Mouse (Mus musculus) lung, embryonic 16.5 days (tissue): ENCODE results near the gene Spag5. TPM values are rescaled to one million over a fixed set of nuclear protein-coding genes. Genes with fewer than 3 reads are reported as not detected.
A peak's percentile ranks its signal among the peaks of the same experiment; 100 is the strongest.

Source experiments
- ATAC-seq: fragments of 200-750 bp; cut with Nextera tagmentation; 2 replicates; pipeline ENCODE4 v1.8.0; 2017; ENCODE audit warnings: low read depth, mild to moderate bottlenecking, moderate library complexity
- H3K27ac ChIP-seq: fragments of 300-500 bp; sonication (generic); 2 replicates; pipeline ENCODE4 v1.5.1; 2014; ENCODE audit warnings: mild to moderate bottlenecking, control low read depth, low read length
- H3K27me3 ChIP-seq: fragments of 300-500 bp; sonication (generic); 2 replicates; pipeline ENCODE4 v1.6.1; 2014; ENCODE audit warnings: low read depth, low read length, mixed read lengths; ENCODE audit not compliant: control insufficient read depth, insufficient read depth
- H3K36me3 ChIP-seq: fragments of 300-500 bp; sonication (generic); 2 replicates; pipeline ENCODE4 v1.6.1; 2014; ENCODE audit warnings: low read length; ENCODE audit not compliant: control insufficient read depth, insufficient read depth
- H3K4me1 ChIP-seq: fragments of 300-500 bp; sonication (generic); replicated peaks from 2 replicates; pipeline ENCODE4 v1.6.1; 2014; ENCODE audit warnings: low read length, mixed read lengths; ENCODE audit not compliant: control insufficient read depth, insufficient read depth
- H3K4me2 ChIP-seq: fragments of 300-500 bp; sonication (generic); 2 replicates; pipeline ENCODE4 v1.6.1; 2014; ENCODE audit warnings: low read depth, low read length, control low read depth
- H3K4me3 ChIP-seq: fragments of 300-500 bp; sonication (generic); 2 replicates; pipeline ENCODE4 v1.5.1; 2014; ENCODE audit warnings: mild to moderate bottlenecking, low read length, control low read depth
- H3K9ac ChIP-seq: fragments of 300-500 bp; sonication (generic); 2 replicates; pipeline ENCODE4 v1.6.1; 2014; ENCODE audit warnings: low read length, control low read depth
- H3K9me3 ChIP-seq: fragments of 300-500 bp; sonication (generic); 2 replicates; pipeline ENCODE4 v1.6.1; 2016; ENCODE audit warnings: low read length; ENCODE audit not compliant: control insufficient read depth
- WGBS: fragments of 180-500 bp; shearing (Covaris S2); extraction: QIAGEN DNeasy Blood & Tissue Kit; methylation state at CpG from one replicate; pipeline ENCODE4 v1.1.7; 2014; 5-methylcytosine and 5-hydroxymethylcytosine counted together
- polyA plus RNA-seq: library from polyadenylated mRNA; unstranded; fragments of >200 nt; fragmentation: Nextera tagmentation; extraction: Ambion mirVana; gene quantifications from 2 replicates; pipeline ENCODE4 v1.2.1, GENCODE M21; 2015

Spag5 gene
- polyA plus RNA-seq, 1 experiment from 2014 or later: 46.7 TPM

GRCm38 (mm10) chr11:78345801-78346200, 44.5 kb downstream of the Spag5 start:
- H3K36me3 ChIP-seq: no peaks in the 10 kb centered on the region
- no peak overlapping the region for H3K27ac ChIP-seq
- H3K9me3 ChIP-seq: no peaks in the 10 kb centered on the region
- H3K4me2 ChIP-seq: no peak overlapping the region
- no peak for ATAC-seq
- no peak overlapping the region for H3K9ac ChIP-seq
- WGBS: 64% methylated on average over 7 of the region's 7 CpGs
- H3K27me3 ChIP-seq: no peaks in the 10 kb centered on the region
- H3K4me3 ChIP-seq: no peak overlapping the region
- H3K4me1 ChIP-seq: peaks cover 25% of the 10 kb centered on the region

GRCm38 (mm10) chr11:78346326-78347069, 45.2 kb downstream of the Spag5 start:
- no peak for ATAC-seq
- Histone ChIP-seq H3K27ac (no peak overlapping the region), H3K36me3 (no peaks in the 10 kb centered on the region), H3K4me1 (peaks cover 25% of the 10 kb centered on the region), H3K4me2 (no peak overlapping the region), H3K4me3 (no peak overlapping the region), H3K27me3 (no peaks in the 10 kb centered on the region), H3K9me3 (no peaks in the 10 kb centered on the region), H3K9ac (no peak overlapping the region)
- 70% methylated on average over 6 of the region's 6 CpGs for WGBS

- WGBS: 90% methylated on average over 10 of the region's 10 CpGs
- H3K4me3 ChIP-seq: no peak overlapping the region
- H3K36me3 ChIP-seq: no peaks in the 10 kb centered on the region
- H3K9me3 ChIP-seq: no peaks in the 10 kb centered on the region
- H3K4me1 ChIP-seq: peaks cover 25% of the 10 kb centered on the region
- no peak overlapping the region for H3K27ac ChIP-seq
- no peak overlapping the region for H3K9ac ChIP-seq
- no peaks in the 10 kb centered on the region for H3K27me3 ChIP-seq
- no peak overlapping the region for H3K4me2 ChIP-seq
- 0 out of 2 replicates have a peak, but pooled peaks have one; percentile 16 for ATAC-seq
Observed at GRCm38 (mm10) chr11:78347070-78347754, 45.9 kb downstream of the Spag5 start.

- Histone ChIP-seq H3K27me3 (no peaks in the 10 kb centered on the region), H3K4me3 (no peak overlapping the region), H3K9me3 (no peaks in the 10 kb centered on the region), H3K9ac (no peak overlapping the region), H3K27ac (no peak overlapping the region), H3K4me2 (no peak overlapping the region), H3K4me1 (peaks cover 25% of the 10 kb centered on the region), H3K36me3 (no peaks in the 10 kb centered on the region)
- 75% methylated on average over 9 of the region's 9 CpGs for WGBS
- no peak for ATAC-seq
Observed at GRCm38 (mm10) chr11:78347908-78348307, 46.6 kb downstream of the Spag5 start.

GRCm38 (mm10) chr11:78348474-78348873, 47.1 kb downstream of the Spag5 start:
- H3K9me3 ChIP-seq: no peaks in the 10 kb centered on the region
- H3K27ac ChIP-seq: no peak overlapping the region
- H3K4me3 ChIP-seq: no peak overlapping the region
- no peak overlapping the region for H3K4me2 ChIP-seq
- no peaks in the 10 kb centered on the region for H3K27me3 ChIP-seq
- no peak overlapping the region for H3K9ac ChIP-seq
- H3K36me3 ChIP-seq: no peaks in the 10 kb centered on the region
- peaks cover 23% of the 10 kb centered on the region for H3K4me1 ChIP-seq
- WGBS: 45% methylated on average over 7 of the region's 7 CpGs
- no peak for ATAC-seq

- Histone ChIP-seq H3K4me3 (no peak overlapping the region), H3K4me2 (no peak overlapping the region), H3K4me1 (peaks cover 15% of the 10 kb centered on the region), H3K27me3 (no peaks in the 10 kb centered on the region), H3K9ac (no peak overlapping the region), H3K36me3 (no peaks in the 10 kb centered on the region), H3K27ac (no peak overlapping the region), H3K9me3 (no peaks in the 10 kb centered on the region)
- no peak for ATAC-seq
- 56% methylated on average over 4 of the region's 4 CpGs for WGBS
Observed at GRCm38 (mm10) chr11:78349441-78350358, 48.4 kb downstream of the Spag5 start.

- Histone ChIP-seq H3K36me3 (no peaks in the 10 kb centered on the region), H3K27me3 (no peaks in the 10 kb centered on the region), H3K4me2 (no peak overlapping the region), H3K4me1 (peaks cover 6% of the 10 kb centered on the region; the same call in 1 of the 2 replicates), H3K9ac (no peak overlapping the region), H3K4me3 (no peak overlapping the region), H3K9me3 (no peaks in the 10 kb centered on the region), H3K27ac (no peak overlapping the region)
- 63% methylated on average over 1 of the region's 1 CpGs for WGBS
- ATAC-seq: no peak
Observed at GRCm38 (mm10) chr11:78353081-78353480, 51.8 kb downstream of the Spag5 start.

GRCm38 (mm10) chr11:78354905-78355304, 53.6 kb downstream of the Spag5 start:
- Histone ChIP-seq H3K36me3 (no peaks in the 10 kb centered on the region), H3K9me3 (no peaks in the 10 kb centered on the region), H3K4me2 (no peak overlapping the region), H3K4me3 (no peak overlapping the region), H3K4me1 (peaks cover under 1% of the 10 kb centered on the region; the same call in 1 of the 2 replicates), H3K27me3 (no peaks in the 10 kb centered on the region), H3K27ac (no peak overlapping the region), H3K9ac (no peak overlapping the region)
- no peak for ATAC-seq
- 75% methylated on average over 6 of the region's 6 CpGs for WGBS
